Mouse (Mus musculus): Measurements from ENCODE around the gene Gtf2a1l. TPM values are rescaled to one million over a fixed set of nuclear protein-coding genes. Genes with fewer than 3 reads are reported as not detected.

The Gtf2a1l gene
- polyA plus RNA-seq, 1 experiment, result not detected

DNA sequence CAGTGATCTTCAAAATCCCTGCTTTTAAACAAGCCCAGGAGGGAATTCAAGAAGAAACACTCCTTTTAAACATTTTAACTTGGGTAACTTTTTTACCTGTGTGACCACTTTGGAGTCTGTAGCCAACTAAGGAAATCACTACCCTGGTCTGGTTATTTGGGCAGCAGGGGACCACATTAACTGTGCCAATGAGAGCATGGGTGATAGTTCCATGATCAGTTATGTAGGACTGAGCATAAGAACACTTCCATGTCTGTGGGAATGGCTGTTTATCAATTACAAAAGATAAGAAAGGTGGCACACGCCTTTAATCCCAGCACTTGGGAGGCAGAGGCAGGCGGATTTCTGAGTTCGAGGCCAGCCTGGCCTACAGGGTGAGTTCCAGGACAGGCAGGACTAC is 21.3 kb upstream of the Gtf2a1l start:
- no peak for DNase-seq
- 90% methylated on average over 3 of the region's 3 CpGs for WGBS
- no peaks in the 10 kb centered on the region for H3K4me1 ChIP-seq (ENCODE audit: control insufficient read depth, insufficient read depth, low read length)
- TF ChIP-seq POLR2A (IDR thresholded peaks at IDR 0.05; ENCODE audit: borderline replicate concordance, extremely low read depth, low read depth, low read length) (no peak), CTCF (IDR thresholded peaks at IDR 0.05; ENCODE audit: insufficient read depth, low read length) (no peak)
- H3K4me3 ChIP-seq (replicated peaks; ENCODE audit: extremely low read depth, low read depth, low read length), result no peak overlapping the region

DNA sequence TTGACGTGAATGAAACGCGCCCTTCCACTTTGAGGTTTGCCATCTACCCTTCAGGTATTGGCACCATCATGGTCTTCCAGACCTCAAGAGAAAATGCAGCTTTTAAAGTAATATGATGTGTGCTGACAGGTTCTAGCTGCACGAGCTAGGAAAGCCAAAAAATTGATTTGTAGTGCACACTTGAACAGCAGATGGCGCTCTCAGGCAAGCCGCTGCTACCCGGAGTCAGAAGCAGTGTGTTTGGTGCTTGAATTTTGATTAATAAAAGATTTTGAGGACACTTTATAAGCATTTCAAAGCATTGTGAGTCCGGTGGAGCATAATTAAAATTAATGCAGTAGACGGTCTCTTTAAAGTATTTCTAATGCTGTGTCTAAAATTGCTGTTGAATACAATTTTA is 16.4 kb upstream of the Gtf2a1l start:
- Histone ChIP-seq H3K4me3 (replicated peaks; ENCODE audit: extremely low read depth, low read depth, low read length) (no peak overlapping the region), H3K4me1 (ENCODE audit: control insufficient read depth, insufficient read depth, low read length) (no peaks in the 10 kb centered on the region)
- 6% methylated on average over 9 of the region's 9 CpGs for WGBS
- DNase-seq, result peak; percentile 55
- TF ChIP-seq CTCF (IDR thresholded peaks at IDR 0.05; ENCODE audit: insufficient read depth, low read length) (peak; percentile 85), POLR2A (IDR thresholded peaks at IDR 0.05; ENCODE audit: borderline replicate concordance, extremely low read depth, low read depth, low read length) (no peak)

DNA sequence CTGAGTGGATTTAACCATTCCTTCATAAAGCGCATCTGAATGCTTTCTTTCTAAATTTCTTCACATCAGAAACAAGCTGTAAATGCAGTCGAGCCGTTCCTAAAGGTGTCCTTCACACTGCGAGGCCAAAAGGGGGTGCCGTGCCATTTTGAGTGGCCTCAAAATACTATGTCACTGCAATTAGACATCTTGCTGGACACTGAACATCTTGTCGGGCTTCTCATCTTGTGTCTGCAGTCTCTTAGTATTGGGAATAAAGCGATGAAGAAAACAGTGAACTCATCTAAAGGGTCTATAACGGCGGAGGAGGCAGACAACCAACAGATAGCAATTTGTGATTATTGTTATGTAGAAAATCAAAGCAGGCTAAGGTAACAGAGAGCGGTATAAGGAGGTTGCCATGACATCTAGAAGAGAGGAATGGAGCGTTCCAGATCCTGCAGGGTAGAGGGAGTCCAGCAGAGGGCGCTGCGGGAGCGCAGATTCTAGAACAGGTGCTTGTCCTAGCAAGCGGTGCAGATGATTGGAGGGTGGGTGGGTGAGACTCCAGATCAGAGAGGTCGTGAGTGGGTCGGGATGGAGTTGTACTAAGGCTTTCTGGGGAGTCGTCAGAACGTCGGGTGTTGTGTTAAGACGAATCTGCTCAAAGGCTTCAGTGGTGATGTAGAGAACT is 15.6 kb upstream of the Gtf2a1l start:
- 19% methylated on average over 21 of the region's 21 CpGs for WGBS
- TF ChIP-seq CTCF (IDR thresholded peaks at IDR 0.05; ENCODE audit: insufficient read depth, low read length) (peak; percentile 85), POLR2A (IDR thresholded peaks at IDR 0.05; ENCODE audit: borderline replicate concordance, extremely low read depth, low read depth, low read length) (no peak)
- Histone ChIP-seq H3K4me3 (replicated peaks; ENCODE audit: extremely low read depth, low read depth, low read length) (no peak overlapping the region), H3K4me1 (ENCODE audit: control insufficient read depth, insufficient read depth, low read length) (no peaks in the 10 kb centered on the region)
- DNase-seq, result peak; percentile 68

DNA sequence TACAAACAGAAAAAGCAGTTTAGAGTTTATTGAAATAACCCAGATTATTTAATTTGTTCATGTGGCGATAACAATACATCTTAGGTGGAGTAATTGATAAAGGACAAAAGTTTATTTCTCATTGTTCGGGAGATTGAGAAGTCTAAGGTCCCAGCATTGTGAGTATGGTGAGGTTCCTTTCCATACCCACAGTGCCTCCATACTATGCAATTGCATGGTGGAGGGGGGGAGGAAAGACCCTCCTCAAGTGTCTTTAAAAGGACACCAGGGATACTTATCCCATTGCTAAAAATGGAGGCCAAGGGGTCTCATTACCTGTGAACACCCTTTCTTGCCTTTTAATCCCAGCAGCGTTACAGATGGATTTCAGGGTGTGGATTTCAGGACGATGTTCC is 15.1 kb upstream of the Gtf2a1l start:
- DNase-seq, result no peak
- H3K4me3 ChIP-seq (replicated peaks; ENCODE audit: extremely low read depth, low read depth, low read length), result no peak overlapping the region
- WGBS, result 80% methylated on average over 4 of the region's 4 CpGs
- H3K4me1 ChIP-seq (ENCODE audit: control insufficient read depth, insufficient read depth, low read length), result no peaks in the 10 kb centered on the region
- TF ChIP-seq CTCF (IDR thresholded peaks at IDR 0.05; ENCODE audit: insufficient read depth, low read length) (no peak), POLR2A (IDR thresholded peaks at IDR 0.05; ENCODE audit: borderline replicate concordance, extremely low read depth, low read depth, low read length) (no peak)

DNA sequence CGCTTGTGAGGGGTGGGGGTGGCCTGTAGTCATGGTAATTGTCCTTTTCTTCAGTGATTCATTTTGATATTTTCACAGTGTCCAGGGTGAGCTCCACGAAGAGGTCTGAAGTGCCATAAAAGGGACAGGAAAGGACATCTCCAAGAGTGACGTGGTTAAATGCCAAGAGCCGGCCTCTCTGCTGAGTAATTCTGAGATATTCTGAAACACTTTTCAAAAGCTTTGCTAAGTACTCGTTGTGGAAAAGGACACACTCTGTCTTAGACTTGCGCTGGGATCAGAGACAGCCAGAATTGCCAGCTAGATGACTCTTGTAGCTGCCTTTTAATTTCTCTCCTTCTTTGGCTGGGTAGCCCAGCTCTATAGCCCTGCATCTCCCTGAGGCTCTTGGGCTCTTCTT is 9.9 kb upstream of the Gtf2a1l start:
- no peak overlapping the region for H3K4me3 ChIP-seq (replicated peaks; ENCODE audit: extremely low read depth, low read depth, low read length)
- WGBS, result 58% methylated on average over 6 of the region's 6 CpGs
- no peak for TF ChIP-seq POLR2A (IDR thresholded peaks at IDR 0.05; ENCODE audit: borderline replicate concordance, extremely low read depth, low read depth, low read length)
- no peak for TF ChIP-seq CTCF (IDR thresholded peaks at IDR 0.05; ENCODE audit: insufficient read depth, low read length)
- no peaks in the 10 kb centered on the region for H3K4me1 ChIP-seq (ENCODE audit: control insufficient read depth, insufficient read depth, low read length)
- DNase-seq, result no peak

DNA sequence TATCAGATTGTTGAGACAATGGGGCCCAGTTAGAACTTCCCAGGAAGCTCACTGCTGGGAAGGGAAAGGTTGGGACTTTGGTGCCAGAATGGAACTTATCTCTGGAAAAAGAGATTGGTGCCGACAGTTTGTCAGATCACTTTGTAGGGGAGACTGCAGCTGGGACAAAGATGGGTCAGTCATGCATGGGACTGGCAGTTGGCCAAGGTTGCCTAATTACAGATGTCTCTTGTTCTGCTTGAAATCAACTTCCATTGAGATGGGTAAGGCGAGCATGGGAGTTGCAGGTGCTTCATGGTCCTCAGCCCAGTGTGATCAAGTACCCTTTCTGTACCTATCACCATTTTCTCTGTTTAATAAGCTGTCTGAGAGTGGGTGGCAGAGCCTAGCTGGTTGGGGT is 2.4 kb upstream of the Gtf2a1l start:
- DNase-seq, result no peak
- Histone ChIP-seq H3K4me1 (ENCODE audit: control insufficient read depth, insufficient read depth, low read length) (no peaks in the 10 kb centered on the region), H3K4me3 (replicated peaks; ENCODE audit: extremely low read depth, low read depth, low read length) (no peak overlapping the region)
- TF ChIP-seq CTCF (IDR thresholded peaks at IDR 0.05; ENCODE audit: insufficient read depth, low read length) (no peak), POLR2A (IDR thresholded peaks at IDR 0.05; ENCODE audit: borderline replicate concordance, extremely low read depth, low read depth, low read length) (no peak)
- 59% methylated on average over 2 of the region's 2 CpGs for WGBS

DNA sequence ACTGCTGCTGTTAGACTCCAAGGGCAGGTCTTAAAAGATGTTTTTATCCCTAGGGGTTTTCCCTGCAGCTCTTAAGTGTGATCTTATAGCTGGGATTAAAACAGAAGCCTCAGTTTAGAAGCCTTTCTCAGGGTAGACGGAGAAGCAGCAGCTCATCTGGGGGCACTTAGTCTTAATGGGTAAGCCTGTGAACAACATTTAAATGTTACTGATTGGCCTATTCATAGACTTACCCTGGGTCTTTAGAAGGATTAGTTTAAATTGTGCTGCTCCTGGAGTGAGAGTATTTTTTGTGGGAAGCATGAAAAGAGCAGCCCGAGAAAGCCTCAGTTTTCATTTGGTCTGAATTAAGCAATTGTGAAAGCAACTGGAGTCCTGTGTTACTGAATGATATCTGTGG is 1.5 kb downstream of the Gtf2a1l start:
- 82% methylated on average over 2 of the region's 2 CpGs for WGBS
- H3K4me3 ChIP-seq (replicated peaks; ENCODE audit: extremely low read depth, low read depth, low read length), result no peak overlapping the region
- no peaks in the 10 kb centered on the region for H3K4me1 ChIP-seq (ENCODE audit: control insufficient read depth, insufficient read depth, low read length)
- TF ChIP-seq POLR2A (IDR thresholded peaks at IDR 0.05; ENCODE audit: borderline replicate concordance, extremely low read depth, low read depth, low read length) (no peak), CTCF (IDR thresholded peaks at IDR 0.05; ENCODE audit: insufficient read depth, low read length) (no peak)
- DNase-seq, result no peak

DNA sequence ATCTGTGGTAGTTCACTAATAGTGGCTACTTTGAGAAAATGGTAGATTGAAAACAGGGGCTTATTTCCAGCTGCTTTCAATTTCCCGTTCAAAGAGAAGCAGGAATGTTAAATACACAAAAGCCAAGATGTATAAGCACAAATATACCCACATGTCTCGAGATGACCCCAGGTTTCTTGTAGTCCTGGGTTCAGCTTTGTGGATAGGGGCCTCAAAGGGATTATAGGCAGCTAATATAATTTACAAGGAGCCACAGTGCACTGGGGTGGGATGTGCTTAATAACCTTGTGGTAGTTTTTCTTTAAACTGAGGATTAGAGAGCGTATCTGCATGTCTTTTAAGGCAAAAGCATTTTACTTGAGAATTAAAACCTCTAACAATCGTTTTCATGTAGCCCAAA is 2.3 kb downstream of the Gtf2a1l start:
- DNase-seq, result no peak
- 44% methylated on average over 4 of the region's 4 CpGs for WGBS
- TF ChIP-seq CTCF (IDR thresholded peaks at IDR 0.05; ENCODE audit: insufficient read depth, low read length), result no peak
- TF ChIP-seq POLR2A (IDR thresholded peaks at IDR 0.05; ENCODE audit: borderline replicate concordance, extremely low read depth, low read depth, low read length), result no peak
- H3K4me3 ChIP-seq (replicated peaks; ENCODE audit: extremely low read depth, low read depth, low read length), result no peak overlapping the region
- H3K4me1 ChIP-seq (ENCODE audit: control insufficient read depth, insufficient read depth, low read length), result no peaks in the 10 kb centered on the region

DNA sequence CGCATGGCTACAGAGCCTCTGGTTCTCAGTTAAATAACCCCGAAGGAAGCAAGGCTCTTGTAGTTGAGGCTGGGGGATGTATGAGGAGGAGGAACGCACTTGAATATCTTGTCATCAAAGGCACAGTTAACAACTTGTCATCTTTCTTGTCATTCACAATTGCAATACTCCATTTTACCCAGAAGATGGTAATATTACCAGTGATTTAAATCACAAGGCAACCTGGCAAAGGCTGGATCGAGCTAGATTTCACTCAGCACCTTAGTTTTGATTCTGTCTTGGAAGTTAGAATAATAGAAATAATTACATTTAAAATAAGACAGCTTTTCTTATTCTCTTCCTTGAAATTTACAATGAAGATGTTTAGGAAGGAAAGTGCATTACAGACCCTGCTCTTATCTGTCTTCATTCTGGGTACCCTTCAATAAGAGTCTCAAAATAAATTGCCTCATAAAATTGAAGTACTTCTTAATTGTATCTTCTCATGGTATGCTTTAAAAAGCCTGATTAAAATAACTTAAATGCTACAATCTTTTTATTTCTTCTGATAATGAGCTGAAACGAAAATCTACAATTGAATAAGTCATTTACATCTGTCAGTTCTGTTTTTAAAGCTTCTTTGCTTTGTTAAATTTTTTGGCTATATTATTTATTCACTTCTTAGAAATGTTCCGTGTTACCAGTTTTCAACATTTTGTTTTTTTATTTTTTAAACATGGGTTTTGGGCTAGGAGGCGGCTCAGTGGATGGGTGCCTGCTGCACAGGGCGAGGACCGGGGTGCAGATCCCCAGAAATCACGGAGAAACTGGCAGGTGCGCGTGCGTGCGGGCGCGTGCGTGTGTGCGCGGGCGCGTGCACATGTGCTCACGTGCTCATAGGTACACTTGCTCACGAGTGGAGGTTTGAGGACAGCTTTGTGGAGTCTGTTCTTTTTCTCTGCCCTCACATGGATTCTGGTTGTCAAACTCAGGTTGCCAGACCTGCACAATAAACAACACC is 7.2 kb downstream of the Gtf2a1l start:
- Histone ChIP-seq H3K4me3 (replicated peaks; ENCODE audit: extremely low read depth, low read depth, low read length) (no peak overlapping the region), H3K4me1 (ENCODE audit: control insufficient read depth, insufficient read depth, low read length) (no peaks in the 10 kb centered on the region)
- no peak for TF ChIP-seq CTCF (IDR thresholded peaks at IDR 0.05; ENCODE audit: insufficient read depth, low read length)
- TF ChIP-seq POLR2A (IDR thresholded peaks at IDR 0.05; ENCODE audit: borderline replicate concordance, extremely low read depth, low read depth, low read length), result no peak
- DNase-seq, result no peak
- WGBS, result 89% methylated on average over 23 of the region's 23 CpGs
